Mouse (Mus musculus): ENCODE results near the gene Ror1.

The Ror1 gene

GRCm38 (mm10) chr4:100166871-100167270 lies 71.3 kb downstream of the Ror1 start:
- no peak for DNase-seq

DNA sequence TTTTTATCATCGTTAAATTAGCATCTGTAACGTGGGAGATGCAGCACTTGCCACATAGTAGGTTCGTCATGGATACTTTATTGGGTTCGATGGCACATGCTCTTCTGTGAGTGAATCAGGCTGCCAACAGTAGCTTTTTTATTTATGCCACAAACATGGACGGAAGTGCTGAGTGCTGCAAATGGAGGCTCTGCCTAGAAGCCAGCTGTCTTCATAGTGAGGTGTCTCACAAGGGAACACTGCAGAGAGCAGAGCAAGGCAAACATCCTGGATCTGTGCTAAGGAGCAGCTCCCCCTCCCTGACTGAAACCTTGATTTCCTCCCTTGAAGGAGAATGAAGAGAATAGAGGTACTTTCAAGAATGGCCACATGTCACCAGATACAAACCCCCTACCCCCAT lies 74.1 kb downstream of the Ror1 start:
- no peak for DNase-seq

DNA sequence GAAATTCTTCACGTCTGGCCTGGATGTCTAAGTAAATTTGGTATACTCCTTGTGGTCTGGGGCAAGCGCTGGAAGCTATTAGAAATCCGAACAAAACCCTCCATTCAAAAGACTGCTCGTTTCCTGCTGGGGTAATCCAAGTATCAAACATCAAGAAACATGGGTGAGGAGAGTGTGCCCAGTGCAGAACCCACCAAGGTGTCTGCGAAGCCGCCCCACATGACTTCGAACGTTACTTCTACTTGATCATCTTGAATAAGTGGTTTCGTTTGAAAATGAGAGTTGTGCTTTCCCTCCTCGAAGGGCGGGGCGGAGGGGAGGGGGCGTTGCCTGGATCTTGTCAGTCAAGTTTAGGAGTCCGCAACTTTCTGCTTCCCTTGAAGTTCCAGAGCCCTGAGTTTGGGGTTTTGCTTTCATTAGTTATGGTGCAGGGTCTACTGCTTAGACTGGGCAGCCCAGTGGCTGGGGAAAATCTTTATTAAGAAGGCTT lies 74.6 kb downstream of the Ror1 start:
- DNase-seq, result no peak

- no peak for DNase-seq
Observed at GRCm38 (mm10) chr4:100170743-100171142, 75.2 kb downstream of the Ror1 start.

DNA sequence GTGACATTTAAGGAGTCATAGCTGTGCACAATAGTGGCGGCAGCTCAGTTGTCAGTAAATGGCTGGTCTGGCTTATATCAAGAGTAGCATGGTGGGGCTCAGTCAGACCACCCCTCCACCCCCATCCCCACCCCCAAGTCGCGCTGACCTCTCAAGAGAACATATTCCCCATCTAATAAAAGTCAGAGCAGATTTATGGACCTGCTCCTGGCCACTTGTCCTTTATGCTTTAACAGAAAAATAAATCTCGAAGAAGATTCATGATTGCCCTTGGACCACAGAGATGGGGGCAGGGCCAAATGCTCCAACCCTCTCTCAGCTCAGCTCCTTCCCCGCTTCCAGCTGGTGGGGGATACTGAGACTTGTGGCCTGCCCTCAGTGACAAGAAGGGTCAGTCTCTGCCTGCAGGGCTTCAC lies 75.9 kb downstream of the Ror1 start:
- no peak for DNase-seq

DNA sequence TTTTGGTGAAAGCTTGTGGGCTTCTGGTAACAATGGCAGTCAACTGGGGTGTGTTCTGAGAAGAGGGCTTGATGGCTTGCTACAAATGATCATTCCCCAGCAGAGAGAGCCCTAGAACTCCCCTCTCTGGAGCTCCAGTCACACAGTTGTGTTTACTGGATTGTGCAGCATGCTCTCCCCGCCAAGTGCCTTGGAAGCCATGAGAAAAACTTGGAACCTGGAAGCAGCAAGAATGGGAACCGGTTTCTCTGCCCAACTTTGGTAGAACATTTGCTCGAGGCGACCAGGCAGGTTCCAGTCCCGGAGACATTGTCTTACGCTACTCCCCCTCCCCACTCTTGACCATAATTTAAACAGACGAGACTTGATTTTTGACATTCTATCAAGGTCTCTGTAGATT lies 80.0 kb downstream of the Ror1 start:
- no peak for DNase-seq

DNA sequence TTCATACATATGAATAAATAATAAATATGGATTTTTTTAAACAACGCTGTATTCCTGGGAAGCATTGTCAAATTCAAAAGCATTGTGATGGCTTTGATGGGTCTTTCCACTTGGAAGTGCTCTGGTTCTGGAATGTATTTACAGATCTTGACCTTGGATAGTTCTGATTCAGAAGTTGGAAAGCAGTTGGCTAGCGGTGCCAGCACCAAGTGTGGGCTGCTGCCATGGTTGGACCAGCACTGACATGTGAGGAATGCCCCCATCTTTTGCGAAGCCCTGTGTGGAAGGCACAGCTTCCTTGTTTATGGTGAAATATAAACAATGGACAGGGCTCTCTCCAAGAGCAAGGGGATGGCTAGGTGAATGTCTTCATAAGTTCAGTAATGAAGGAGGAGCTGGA lies 82.7 kb downstream of the Ror1 start:
- no peak for DNase-seq

DNA sequence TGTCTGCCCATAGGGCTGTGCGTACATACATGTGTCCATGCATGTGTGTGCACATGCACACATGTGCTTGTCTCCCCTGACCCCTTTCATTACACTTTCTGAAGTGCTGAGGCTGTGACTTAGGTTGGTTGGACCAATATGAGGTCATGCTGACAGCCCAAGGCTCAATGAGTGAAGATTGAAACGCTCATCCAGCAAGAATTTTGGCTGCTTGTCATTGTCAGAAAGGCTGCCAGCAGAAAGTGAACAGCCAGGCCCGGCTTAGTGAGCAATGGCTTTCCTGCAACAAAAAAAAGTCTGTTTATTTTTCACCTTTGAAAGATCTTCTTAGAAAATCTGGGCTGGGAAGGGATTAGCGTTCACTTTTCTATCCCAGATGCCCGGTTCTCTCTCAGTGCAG lies 86.1 kb downstream of the Ror1 start:
- peak; percentile 66 to 75 for DNase-seq

- DNase-seq, result no peak
Observed at GRCm38 (mm10) chr4:100186781-100187180, 91.2 kb downstream of the Ror1 start.

DNA sequence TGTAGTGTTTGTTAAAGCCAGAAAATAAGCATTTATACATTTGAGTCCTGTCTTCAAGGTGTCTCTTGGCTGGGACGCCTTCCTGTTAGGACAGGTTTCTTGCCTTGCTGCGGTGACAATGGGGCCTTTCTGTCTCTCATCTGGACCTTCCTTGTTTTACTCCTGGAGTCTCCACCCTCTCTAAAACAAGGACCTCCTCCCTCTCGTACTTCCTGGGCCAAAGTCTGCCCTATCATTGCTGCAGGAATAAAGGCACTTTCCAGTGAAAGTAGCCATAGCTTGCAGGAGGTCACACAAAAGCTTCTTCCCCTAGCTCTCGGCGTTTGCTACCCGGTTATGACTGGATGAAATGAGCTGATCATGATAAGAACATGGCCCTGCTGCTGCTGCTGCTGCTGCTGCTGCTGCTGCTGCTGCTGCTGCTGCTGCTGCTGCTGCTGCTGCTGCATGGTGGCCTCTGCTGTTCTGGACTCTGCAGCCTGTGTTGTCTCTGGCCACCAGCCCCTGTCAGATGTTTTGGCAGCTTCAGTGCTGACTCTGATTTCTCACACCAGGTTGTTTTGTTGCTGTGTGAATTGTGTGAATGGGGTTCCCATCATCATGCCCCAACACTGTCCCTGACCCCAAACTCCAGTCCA lies 92.1 kb downstream of the Ror1 start:
- no peak for DNase-seq

- DNase-seq, result peak in 1 of 2 experiments; percentile 37
Observed at GRCm38 (mm10) chr4:100188201-100188699, 92.7 kb downstream of the Ror1 start.

DNA sequence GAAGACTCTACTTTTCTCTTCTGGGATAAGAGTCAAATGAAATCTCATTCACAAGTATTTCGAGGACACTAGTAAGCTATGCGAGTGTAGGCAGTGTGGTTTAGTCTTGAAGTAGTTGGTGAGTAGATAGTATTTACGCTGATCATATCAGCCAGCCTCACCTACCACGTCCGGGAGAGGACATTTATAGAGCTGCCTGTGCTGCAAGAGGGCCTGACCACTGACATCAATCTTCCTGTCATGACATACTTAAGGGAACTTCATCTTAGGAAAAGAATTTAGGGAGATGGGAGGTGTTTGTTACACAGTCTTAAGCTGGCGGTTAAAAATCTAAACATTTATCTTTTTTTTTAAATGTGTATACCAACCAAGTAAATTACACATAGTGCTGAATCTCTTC lies 95.9 kb downstream of the Ror1 start:
- DNase-seq, result no peak

DNA sequence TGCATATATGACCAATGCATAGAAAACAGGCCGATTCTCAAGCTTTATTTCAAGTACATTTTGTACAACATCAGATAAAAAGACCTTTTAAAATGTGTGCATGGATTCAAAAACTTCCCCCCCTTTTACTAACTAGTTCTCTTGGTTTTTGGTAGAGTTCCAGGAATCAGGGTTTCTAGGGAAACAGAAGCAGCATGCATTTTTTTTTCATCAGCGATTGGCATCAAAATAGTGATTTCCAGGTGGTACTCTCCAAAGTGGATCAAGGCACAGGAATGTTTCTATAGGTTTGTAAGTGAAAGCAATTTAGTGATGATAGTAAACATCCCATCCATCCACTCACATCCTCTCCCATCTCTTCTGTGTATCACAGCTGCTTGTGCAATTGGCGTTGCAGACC lies 98.5 kb downstream of the Ror1 start:
- no peak for DNase-seq

GRCm38 (mm10) chr4:100196255-100196793 lies 100.7 kb downstream of the Ror1 start:
- no peak for DNase-seq

GRCm38 (mm10) chr4:100198275-100198674 lies 102.7 kb downstream of the Ror1 start:
- DNase-seq, result no peak

GRCm38 (mm10) chr4:100201322-100201721 lies 105.7 kb downstream of the Ror1 start:
- DNase-seq, result no peak

DNA sequence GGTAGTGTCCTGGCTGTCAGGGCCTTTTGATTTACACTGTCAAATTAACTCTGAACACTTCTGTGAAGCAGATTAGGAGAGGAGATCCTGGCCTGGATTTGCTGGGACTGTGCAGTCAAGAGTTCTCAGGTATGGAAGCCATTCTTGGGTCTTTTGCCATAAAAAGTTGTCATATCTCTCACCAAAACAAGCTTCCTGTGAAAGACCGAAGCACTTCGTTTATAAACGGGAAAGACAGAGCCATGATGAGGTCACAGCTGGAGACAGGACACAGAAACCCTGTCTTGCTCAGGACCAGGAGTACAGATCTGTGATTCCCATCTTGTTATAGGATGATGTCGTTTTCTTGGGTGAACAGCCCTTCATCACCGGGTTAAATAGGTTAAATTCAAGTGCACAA lies 107.5 kb downstream of the Ror1 start:
- DNase-seq, result no peak

DNA sequence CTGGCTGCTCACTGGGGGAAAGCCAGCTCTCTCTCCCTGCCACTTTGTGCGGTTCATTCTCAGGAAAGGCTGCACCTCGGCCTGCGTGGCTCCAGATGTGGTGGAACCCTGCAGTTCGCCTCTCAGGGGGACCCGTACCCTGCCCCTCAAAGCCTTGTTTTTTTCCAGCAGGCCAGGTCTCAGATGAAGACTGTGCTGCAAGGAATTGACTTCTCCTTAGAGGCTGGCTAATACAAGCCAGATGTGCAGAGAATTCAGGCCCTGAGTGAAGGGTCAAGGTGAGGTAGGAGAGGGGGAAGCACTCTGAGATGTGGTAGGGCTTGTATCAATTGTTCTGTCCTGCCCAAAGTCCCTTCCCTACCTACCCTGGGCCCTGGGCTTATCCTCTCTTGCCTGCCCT lies 108.1 kb downstream of the Ror1 start:
- DNase-seq, result no peak

DNA sequence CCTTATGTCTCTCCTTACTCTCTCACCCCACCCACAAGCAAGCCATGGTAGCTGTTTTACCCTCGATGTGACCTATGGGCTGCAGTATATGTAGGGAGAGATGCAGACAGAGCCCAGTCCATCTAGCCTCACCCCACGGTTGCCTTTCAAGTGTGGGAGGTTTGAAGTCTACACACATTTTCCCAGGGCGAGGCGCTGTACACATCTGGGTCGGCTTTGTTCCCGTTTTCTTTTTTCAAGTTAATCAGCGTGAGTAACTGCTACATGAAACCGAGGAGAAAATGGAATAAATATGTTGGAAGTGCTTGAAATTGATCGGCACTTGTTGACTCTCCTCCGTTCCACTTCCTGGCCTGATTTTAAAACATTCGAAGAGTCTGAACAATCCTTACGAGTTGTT lies 108.8 kb downstream of the Ror1 start:
- DNase-seq, result no peak

GRCm38 (mm10) chr4:100208081-100208480 lies 112.5 kb downstream of the Ror1 start:
- DNase-seq, result no peak

GRCm38 (mm10) chr4:100209106-100209505 lies 113.5 kb downstream of the Ror1 start:
- DNase-seq, result no peak

DNA sequence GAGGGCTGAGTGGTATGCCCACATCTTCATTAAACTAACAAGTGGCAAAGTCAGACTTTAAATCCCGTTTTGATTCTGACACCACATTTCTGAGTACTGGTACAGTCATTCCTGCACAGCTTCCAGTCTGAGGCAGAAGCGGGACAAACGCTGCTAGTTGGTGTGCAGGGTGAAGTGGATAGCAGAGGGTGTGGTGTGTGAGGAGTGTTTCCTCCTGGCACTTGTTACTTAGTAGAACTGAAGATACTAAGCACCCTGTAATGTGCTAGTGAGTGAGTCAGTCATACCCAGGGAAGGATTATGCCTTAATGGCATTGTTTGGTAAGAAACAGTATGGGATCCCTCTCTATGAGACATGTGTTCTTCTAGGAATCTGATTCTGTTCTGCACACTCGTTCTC lies 115.7 kb downstream of the Ror1 start:
- no peak for DNase-seq

DNA sequence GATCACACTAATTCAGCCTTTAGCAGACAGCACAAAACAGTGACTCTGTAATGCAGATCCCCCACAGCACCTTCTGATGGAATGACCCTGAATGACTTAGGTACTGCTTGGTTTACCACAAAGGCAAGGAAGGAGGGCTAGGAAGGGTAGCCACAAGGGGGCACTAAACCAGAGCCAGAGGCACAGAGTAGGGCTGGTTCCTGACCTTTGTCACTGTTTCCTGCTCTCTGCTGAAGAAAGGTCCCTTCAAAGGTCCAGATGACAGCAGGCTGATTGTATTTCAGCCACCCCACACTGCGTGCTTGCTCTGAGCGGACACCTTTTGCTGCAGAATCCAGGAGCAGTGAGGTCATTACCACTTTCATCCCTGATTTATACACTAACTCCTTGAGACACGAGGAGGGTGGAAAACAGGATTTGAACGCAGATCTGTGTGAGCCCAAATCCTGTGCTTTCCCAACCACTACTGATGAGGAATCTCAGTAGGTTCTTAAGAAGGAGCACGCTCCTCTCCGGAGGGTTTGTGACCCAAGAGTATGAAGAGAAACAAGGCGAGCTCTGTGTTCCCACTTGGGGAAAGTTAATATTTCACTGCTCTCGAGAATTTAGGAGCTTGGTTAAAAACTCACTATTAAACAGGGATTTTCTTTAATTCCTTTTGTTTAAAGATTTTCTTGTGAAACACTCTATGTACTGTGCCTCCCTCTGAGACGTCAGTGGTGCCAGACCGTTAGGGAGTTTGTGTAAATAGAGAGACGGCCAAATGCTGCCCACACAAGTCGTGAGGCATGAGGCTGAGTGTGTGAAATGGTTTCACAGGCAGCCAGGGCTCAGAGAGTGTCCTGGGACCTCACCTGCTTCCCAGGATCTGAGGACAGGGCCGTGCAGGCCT lies 119.0 kb downstream of the Ror1 start:
- peak; percentile 38 to 43 for DNase-seq

- no peak for DNase-seq
Observed at GRCm38 (mm10) chr4:100216587-100216986, 121.0 kb downstream of the Ror1 start.
